Mouse (Mus musculus) kidney, adult 9 months (tissue): ENCODE results near the gene Lcn10.
"Not testable (repeated sequence)": the region's sequence is repeated elsewhere in the genome, so short reads cannot be mapped to it uniquely, and the experiment has no call there.

ENCODE experiments used
- DNase-seq: peaks from one replicate; pipeline ENCODE4 v3.0.0; 2022

Gene Lcn10

GRCm38 (mm10) chr2:25708121-25708520 lies 25.6 kb downstream of the Lcn10 start:
- peak; percentile 30 for DNase-seq

GRCm38 (mm10) chr2:25709056-25709455 lies 26.5 kb downstream of the Lcn10 start:
- not testable (repeated sequence) for DNase-seq

GRCm38 (mm10) chr2:25709791-25710190 lies 27.3 kb downstream of the Lcn10 start:
- DNase-seq, result not testable (repeated sequence)

- not testable (repeated sequence) for DNase-seq
These were observed 29.1 kb downstream of the Lcn10 start for GRCm38 (mm10) chr2:25711641-25712040.

- no peak for DNase-seq
These were observed 34.7 kb downstream of the Lcn10 start for GRCm38 (mm10) chr2:25717222-25717621.

- no peak for DNase-seq
These were observed 50.8 kb downstream of the Lcn10 start for GRCm38 (mm10) chr2:25733199-25733930.
